Mouse (Mus musculus): ENCODE results near the gene Smoc1. TPM values are rescaled to one million over a fixed set of nuclear protein-coding genes. Genes with fewer than 3 reads are reported as not detected.

Gene Smoc1
- total and polyA plus RNA-seq, 2 experiments from 2014 or later = 2.7 to 5.9 TPM

GRCm38 (mm10) chr12:81055000-81055705 is 28.5 kb downstream of the Smoc1 start:
- no peak overlapping the region for H3K4me2 ChIP-seq (ENCODE audit: low read depth, low read length)
- ATAC-seq (ENCODE audit: insufficient read depth, low read depth) = no peak
- no peaks in the 10 kb centered on the region for H3K9me3 ChIP-seq (replicated peaks; ENCODE audit: control insufficient read depth, low read length)
- no peaks in the 10 kb centered on the region for H3K27me3 ChIP-seq (ENCODE audit: control insufficient read depth, insufficient read depth, low read length)
- H3K4me3 ChIP-seq (ENCODE audit: low read depth, low read length) = no peak overlapping the region
- no peaks in the 10 kb centered on the region for H3K4me1 ChIP-seq (ENCODE audit: control insufficient read depth, insufficient read depth)
- no peak for DNase-seq (ENCODE audit: low spot score)
- H3K27ac ChIP-seq (ENCODE audit: low read depth) = no peak overlapping the region
- TF ChIP-seq CTCF (IDR thresholded peaks at IDR 0.05; ENCODE audit: low read depth) (no peak), EP300 (IDR thresholded peaks at IDR 0.05; ENCODE audit: low read depth) (no peak)
- WGBS = 67% methylated on average over 11 of the region's 11 CpGs
- no peak overlapping the region for H3K9ac ChIP-seq (replicated peaks; ENCODE audit: low read depth, low read length)
- H3K36me3 ChIP-seq (replicated peaks; ENCODE audit: control insufficient read depth, insufficient read depth, low read length) = no peaks in the 10 kb centered on the region

- ATAC-seq (ENCODE audit: insufficient read depth, low read depth) (no peak), DNase-seq (ENCODE audit: low spot score) (no peak)
- Histone ChIP-seq H3K4me3 (ENCODE audit: low read depth, low read length) (no peak overlapping the region), H3K9me3 (replicated peaks; ENCODE audit: control insufficient read depth, low read length) (no peaks in the 10 kb centered on the region), H3K9ac (replicated peaks; ENCODE audit: low read depth, low read length) (no peak overlapping the region), H3K4me2 (ENCODE audit: low read depth, low read length) (no peak overlapping the region), H3K27me3 (ENCODE audit: control insufficient read depth, insufficient read depth, low read length) (no peaks in the 10 kb centered on the region), H3K27ac (ENCODE audit: low read depth) (no peak overlapping the region), H3K36me3 (replicated peaks; ENCODE audit: control insufficient read depth, insufficient read depth, low read length) (no peaks in the 10 kb centered on the region), H3K4me1 (ENCODE audit: control insufficient read depth, insufficient read depth) (no peaks in the 10 kb centered on the region)
- TF ChIP-seq CTCF (IDR thresholded peaks at IDR 0.05; ENCODE audit: low read depth) (no peak), EP300 (IDR thresholded peaks at IDR 0.05; ENCODE audit: low read depth) (no peak)
- 51% methylated on average over 2 of the region's 2 CpGs for WGBS
Measured at GRCm38 (mm10) chr12:81055811-81056210, 29.2 kb downstream of the Smoc1 start.

GRCm38 (mm10) chr12:81057619-81058018 is 31.0 kb downstream of the Smoc1 start:
- no peak for TF ChIP-seq EP300 (IDR thresholded peaks at IDR 0.05; ENCODE audit: low read depth)
- TF ChIP-seq CTCF (IDR thresholded peaks at IDR 0.05; ENCODE audit: low read depth) = no peak
- no peaks in the 10 kb centered on the region for H3K36me3 ChIP-seq (replicated peaks; ENCODE audit: control insufficient read depth, insufficient read depth, low read length)
- H3K4me2 ChIP-seq (ENCODE audit: low read depth, low read length) = no peak overlapping the region
- H3K9ac ChIP-seq (replicated peaks; ENCODE audit: low read depth, low read length) = no peak overlapping the region
- H3K4me3 ChIP-seq (ENCODE audit: low read depth, low read length) = no peak overlapping the region
- DNase-seq (ENCODE audit: low spot score) (no peak), ATAC-seq (ENCODE audit: insufficient read depth, low read depth) (no peak)
- no peaks in the 10 kb centered on the region for H3K9me3 ChIP-seq (replicated peaks; ENCODE audit: control insufficient read depth, low read length)
- H3K4me1 ChIP-seq (ENCODE audit: control insufficient read depth, insufficient read depth) = no peaks in the 10 kb centered on the region
- no peaks in the 10 kb centered on the region for H3K27me3 ChIP-seq (ENCODE audit: control insufficient read depth, insufficient read depth, low read length)
- no peak overlapping the region for H3K27ac ChIP-seq (ENCODE audit: low read depth)
- WGBS = 67% methylated on average over 4 of the region's 4 CpGs

DNA sequence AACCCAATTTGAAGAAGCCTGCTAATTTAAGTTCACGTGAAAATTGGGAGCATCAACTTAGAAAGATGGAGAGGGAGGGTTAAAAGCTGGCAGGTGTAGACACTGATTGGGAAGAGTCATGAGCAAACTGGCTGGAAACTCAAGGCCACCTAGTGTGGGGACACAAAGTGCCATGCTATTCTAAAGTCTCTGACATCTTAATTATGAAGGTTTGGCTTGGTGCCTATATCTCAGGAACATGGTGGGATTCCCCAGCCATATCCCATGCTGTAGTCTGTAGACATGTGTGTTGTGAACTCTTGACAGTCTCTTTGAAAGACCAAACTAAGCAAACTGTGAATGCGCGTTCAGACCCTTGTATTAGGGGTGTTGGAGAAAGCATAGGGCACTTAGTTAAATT is 32.0 kb downstream of the Smoc1 start:
- H3K4me3 ChIP-seq (ENCODE audit: low read depth, low read length) = no peak overlapping the region
- H3K27ac ChIP-seq (ENCODE audit: low read depth) = no peak overlapping the region
- no peak overlapping the region for H3K9ac ChIP-seq (replicated peaks; ENCODE audit: low read depth, low read length)
- H3K27me3 ChIP-seq (ENCODE audit: control insufficient read depth, insufficient read depth, low read length) = no peaks in the 10 kb centered on the region
- DNase-seq (ENCODE audit: low spot score) (no peak), ATAC-seq (ENCODE audit: insufficient read depth, low read depth) (no peak)
- H3K4me2 ChIP-seq (ENCODE audit: low read depth, low read length) = no peak overlapping the region
- H3K9me3 ChIP-seq (replicated peaks; ENCODE audit: control insufficient read depth, low read length) = no peaks in the 10 kb centered on the region
- TF ChIP-seq CTCF (IDR thresholded peaks at IDR 0.05; ENCODE audit: low read depth) = no peak
- no peak for TF ChIP-seq EP300 (IDR thresholded peaks at IDR 0.05; ENCODE audit: low read depth)
- H3K36me3 ChIP-seq (replicated peaks; ENCODE audit: control insufficient read depth, insufficient read depth, low read length) = no peaks in the 10 kb centered on the region
- WGBS = 93% methylated on average over 3 of the region's 3 CpGs
- no peaks in the 10 kb centered on the region for H3K4me1 ChIP-seq (ENCODE audit: control insufficient read depth, insufficient read depth)

DNA sequence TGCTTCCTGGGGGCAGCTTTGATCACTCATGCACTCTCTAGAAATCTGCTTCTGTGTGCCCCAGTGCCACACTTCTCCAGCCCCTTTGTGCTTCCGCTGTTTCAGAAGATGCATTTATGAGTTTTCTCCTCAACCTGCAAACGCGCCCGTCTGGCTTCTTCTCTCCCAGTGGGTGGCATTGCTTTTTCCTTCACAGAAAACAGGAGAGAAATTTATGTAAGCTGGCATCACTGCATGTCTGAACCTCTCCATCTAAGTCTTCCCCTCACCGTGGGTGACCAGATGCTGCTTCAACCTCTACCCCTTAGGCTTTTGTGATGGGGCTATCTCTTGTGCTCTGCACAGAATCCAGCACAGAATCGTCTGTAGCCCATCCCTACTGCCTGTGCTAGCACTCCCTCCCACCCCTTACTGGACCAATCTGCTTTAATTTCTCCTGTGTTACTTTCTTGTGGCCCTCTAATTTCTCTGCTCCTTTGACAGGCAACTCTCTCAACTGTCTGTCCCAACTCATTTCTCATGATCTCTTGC is 35.3 kb downstream of the Smoc1 start:
- no peaks in the 10 kb centered on the region for H3K27me3 ChIP-seq (ENCODE audit: control insufficient read depth, insufficient read depth, low read length)
- H3K9me3 ChIP-seq (replicated peaks; ENCODE audit: control insufficient read depth, low read length) = no peaks in the 10 kb centered on the region
- H3K4me1 ChIP-seq (ENCODE audit: control insufficient read depth, insufficient read depth) = no peaks in the 10 kb centered on the region
- WGBS = 74% methylated on average over 6 of the region's 6 CpGs
- no peak overlapping the region for H3K27ac ChIP-seq (ENCODE audit: low read depth)
- TF ChIP-seq CTCF (IDR thresholded peaks at IDR 0.05; ENCODE audit: low read depth) (no peak), EP300 (IDR thresholded peaks at IDR 0.05; ENCODE audit: low read depth) (no peak)
- H3K4me3 ChIP-seq (ENCODE audit: low read depth, low read length) = no peak overlapping the region
- ATAC-seq (ENCODE audit: insufficient read depth, low read depth) = no peak
- H3K36me3 ChIP-seq (replicated peaks; ENCODE audit: control insufficient read depth, insufficient read depth, low read length) = no peaks in the 10 kb centered on the region
- DNase-seq (ENCODE audit: low spot score) = no peak
- H3K4me2 ChIP-seq (ENCODE audit: low read depth, low read length) = no peak overlapping the region
- no peak overlapping the region for H3K9ac ChIP-seq (replicated peaks; ENCODE audit: low read depth, low read length)
